Mouse (Mus musculus): Measurements from ENCODE around the gene Sh3gl2. TPM values are rescaled to one million over a fixed set of nuclear protein-coding genes. Genes with fewer than 3 reads are reported as not detected.

Gene Sh3gl2
- polyA plus RNA-seq, 1 experiment from 2014 or later, result 14.8 TPM

DNA sequence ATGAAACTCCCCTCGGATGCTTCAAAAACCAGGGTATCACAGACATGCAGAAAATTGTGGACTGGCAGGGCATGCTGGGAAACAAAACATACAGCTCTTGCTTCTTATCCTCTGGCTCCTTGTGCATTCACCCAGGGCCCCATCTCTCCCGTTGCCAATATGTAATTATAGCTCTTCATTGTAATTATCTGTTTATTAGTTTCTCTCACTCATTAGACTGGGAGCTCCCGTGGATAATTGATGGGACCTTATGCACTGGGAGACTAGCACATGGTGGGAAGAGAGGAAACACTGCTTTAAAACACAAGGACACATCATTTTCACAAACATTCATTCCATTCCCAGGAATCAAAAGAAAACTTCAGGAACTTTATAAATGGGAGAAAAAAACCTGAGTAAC is 233.9 kb downstream of the Sh3gl2 start:
- H3K9ac ChIP-seq (ENCODE audit: low read length), result no peak overlapping the region
- 65% methylated on average over 3 of the region's 3 CpGs for WGBS
- no peaks in the 10 kb centered on the region for H3K27me3 ChIP-seq (ENCODE audit: control insufficient read depth, insufficient read depth, low read length)
- H3K4me3 ChIP-seq (ENCODE audit: low read depth, low read length), result no peak overlapping the region
- no peaks in the 10 kb centered on the region for H3K36me3 ChIP-seq (ENCODE audit: control insufficient read depth, insufficient read depth, low read length)
- DNase-seq (ENCODE audit: low spot score), result no peak
- ATAC-seq (ENCODE audit: insufficient read depth, low FRiP score, low TSS enrichment), result no peak
- H3K4me1 ChIP-seq (ENCODE audit: control insufficient read depth, insufficient read depth, low read length), result no peaks in the 10 kb centered on the region
- H3K27ac ChIP-seq (ENCODE audit: low read depth, low read length), result no peak overlapping the region
- no peaks in the 10 kb centered on the region for H3K9me3 ChIP-seq (ENCODE audit: control insufficient read depth, low read length)
- H3K4me2 ChIP-seq (ENCODE audit: low read depth), result no peak overlapping the region

DNA sequence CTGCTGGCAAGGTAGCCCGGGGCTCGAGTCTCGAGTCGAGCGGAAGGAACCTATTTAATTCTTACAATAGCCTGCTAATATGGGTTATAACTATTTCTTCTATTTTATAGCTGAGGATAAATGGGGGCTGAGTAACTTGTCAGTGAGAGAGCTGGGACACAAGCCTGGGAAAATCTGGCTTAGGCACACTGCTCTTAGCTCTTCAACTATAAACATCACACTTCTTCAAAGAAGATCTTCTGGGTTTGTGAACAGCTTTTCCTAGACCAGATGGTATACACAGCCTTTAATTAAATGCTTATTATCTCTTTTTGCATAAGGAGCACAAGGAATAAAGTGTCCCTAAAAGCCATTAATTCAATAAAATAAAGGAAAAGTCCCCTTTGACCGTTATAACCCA is 278.7 kb downstream of the Sh3gl2 start:
- 96% methylated on average over 6 of the region's 6 CpGs for WGBS
- ATAC-seq (ENCODE audit: insufficient read depth, low FRiP score, low TSS enrichment), result no peak

DNA sequence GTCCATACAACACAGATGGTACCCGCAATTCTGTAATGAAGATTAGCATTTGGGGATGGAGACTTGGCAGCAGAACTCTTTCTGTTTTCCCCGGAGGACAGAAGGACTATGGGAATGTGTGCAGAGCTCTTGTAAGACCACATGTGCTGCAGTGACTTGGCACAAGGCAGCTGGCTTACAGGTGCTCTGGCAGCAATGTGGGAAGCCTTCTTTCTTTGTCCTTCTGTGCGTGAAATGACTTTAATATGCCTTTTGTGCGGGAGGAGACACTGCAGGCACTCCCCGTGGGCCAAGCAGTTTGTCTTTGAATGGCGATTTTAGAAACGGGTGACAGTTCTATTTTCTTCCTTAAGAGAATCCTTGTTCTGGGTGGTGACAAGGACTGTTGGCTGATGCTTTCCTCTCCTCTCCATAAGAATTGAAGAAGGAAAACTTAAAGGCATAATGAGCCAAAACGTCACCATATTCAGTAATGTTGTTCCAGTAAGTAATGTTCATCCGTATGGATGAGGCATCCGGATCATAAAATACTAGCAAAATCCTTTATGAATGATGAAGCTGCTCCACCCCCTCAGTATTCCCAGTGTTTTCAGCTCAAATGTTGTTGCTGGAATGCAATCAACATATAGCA is 281.5 kb downstream of the Sh3gl2 start:
- no peak overlapping the region for H3K4me3 ChIP-seq (ENCODE audit: low read depth, low read length)
- no peak for ATAC-seq (ENCODE audit: insufficient read depth, low FRiP score, low TSS enrichment)
- H3K9me3 ChIP-seq (ENCODE audit: control insufficient read depth, low read length), result no peaks in the 10 kb centered on the region
- no peak overlapping the region for H3K27ac ChIP-seq (ENCODE audit: low read depth, low read length)
- H3K36me3 ChIP-seq (ENCODE audit: control insufficient read depth, insufficient read depth, low read length), result no peaks in the 10 kb centered on the region
- no peak overlapping the region for H3K9ac ChIP-seq (ENCODE audit: low read length)
- no peak for DNase-seq (ENCODE audit: low spot score)
- no peaks in the 10 kb centered on the region for H3K4me1 ChIP-seq (ENCODE audit: control insufficient read depth, insufficient read depth, low read length)
- no peak overlapping the region for H3K4me2 ChIP-seq (ENCODE audit: low read depth)
- no peaks in the 10 kb centered on the region for H3K27me3 ChIP-seq (ENCODE audit: control insufficient read depth, insufficient read depth, low read length)
- 65% methylated on average over 10 of the region's 10 CpGs for WGBS

More for the DNA sequence above, 278.7 kb downstream of the Sh3gl2 start:
- Histone ChIP-seq H3K36me3 (ENCODE audit: control insufficient read depth, insufficient read depth, low read length) (no peaks in the 10 kb centered on the region), H3K4me3 (ENCODE audit: low read depth, low read length) (no peak overlapping the region), H3K9me3 (ENCODE audit: control insufficient read depth, low read length) (no peaks in the 10 kb centered on the region), H3K9ac (ENCODE audit: low read length) (no peak overlapping the region), H3K27ac (ENCODE audit: low read depth, low read length) (no peak overlapping the region), H3K4me1 (ENCODE audit: control insufficient read depth, insufficient read depth, low read length) (no peaks in the 10 kb centered on the region), H3K27me3 (ENCODE audit: control insufficient read depth, insufficient read depth, low read length) (no peaks in the 10 kb centered on the region), H3K4me2 (ENCODE audit: low read depth) (no peak overlapping the region)
- DNase-seq (ENCODE audit: low spot score), result no peak

DNA sequence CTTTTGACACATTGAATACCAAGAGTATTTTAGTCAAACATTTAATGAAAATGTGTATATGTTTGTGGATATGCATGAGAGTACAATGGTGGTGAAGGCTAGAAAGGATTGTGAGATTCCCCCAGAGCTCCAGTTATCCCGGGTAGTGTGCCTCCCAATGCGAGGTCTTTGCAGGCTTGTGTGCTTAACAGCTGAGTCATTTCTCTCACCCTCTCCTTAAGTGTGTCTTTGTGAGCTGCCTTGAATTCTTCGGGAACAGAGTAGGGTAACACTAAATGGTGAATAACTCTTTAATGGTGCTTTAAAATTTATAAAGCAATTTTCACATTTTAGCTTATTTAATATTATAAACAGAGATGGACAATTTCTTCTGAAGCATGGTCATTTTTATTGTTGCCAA is 300.8 kb downstream of the Sh3gl2 start:
- ATAC-seq (ENCODE audit: insufficient read depth, low FRiP score, low TSS enrichment) (no peak), DNase-seq (ENCODE audit: low spot score) (no peak)
- H3K36me3 ChIP-seq (ENCODE audit: control insufficient read depth, insufficient read depth, low read length), result no peaks in the 10 kb centered on the region
- 81% methylated on average over 3 of the region's 3 CpGs for WGBS
- no peaks in the 10 kb centered on the region for H3K9me3 ChIP-seq (ENCODE audit: control insufficient read depth, low read length)
- H3K27me3 ChIP-seq (ENCODE audit: control insufficient read depth, insufficient read depth, low read length), result no peaks in the 10 kb centered on the region
- H3K27ac ChIP-seq (ENCODE audit: low read depth, low read length), result no peak overlapping the region
- H3K4me1 ChIP-seq (ENCODE audit: control insufficient read depth, insufficient read depth, low read length), result no peaks in the 10 kb centered on the region
- no peak overlapping the region for H3K9ac ChIP-seq (ENCODE audit: low read length)
- H3K4me2 ChIP-seq (ENCODE audit: low read depth), result no peak overlapping the region
- H3K4me3 ChIP-seq (ENCODE audit: low read depth, low read length), result no peak overlapping the region

DNA sequence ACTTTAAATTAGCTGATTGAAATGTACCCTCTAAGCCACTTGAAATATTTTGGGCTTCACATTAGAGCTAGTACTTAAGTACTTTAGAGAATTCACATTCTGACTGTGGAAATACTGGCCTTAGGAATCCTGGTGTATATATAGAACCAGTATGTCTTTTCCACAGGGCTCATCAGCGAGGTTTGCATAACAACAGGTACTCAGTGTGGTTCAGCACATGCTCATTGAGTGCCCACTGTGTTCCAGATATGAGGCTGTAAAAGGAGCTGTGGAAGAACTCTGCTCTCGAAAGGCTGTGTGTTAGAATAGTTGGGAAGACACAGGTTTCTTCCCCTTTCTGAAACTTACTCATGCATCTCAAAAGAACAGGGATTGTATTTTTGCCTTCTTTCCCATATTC is 302.1 kb downstream of the Sh3gl2 start:
- Histone ChIP-seq H3K27ac (ENCODE audit: low read depth, low read length) (no peak overlapping the region), H3K9ac (ENCODE audit: low read length) (no peak overlapping the region)

DNA sequence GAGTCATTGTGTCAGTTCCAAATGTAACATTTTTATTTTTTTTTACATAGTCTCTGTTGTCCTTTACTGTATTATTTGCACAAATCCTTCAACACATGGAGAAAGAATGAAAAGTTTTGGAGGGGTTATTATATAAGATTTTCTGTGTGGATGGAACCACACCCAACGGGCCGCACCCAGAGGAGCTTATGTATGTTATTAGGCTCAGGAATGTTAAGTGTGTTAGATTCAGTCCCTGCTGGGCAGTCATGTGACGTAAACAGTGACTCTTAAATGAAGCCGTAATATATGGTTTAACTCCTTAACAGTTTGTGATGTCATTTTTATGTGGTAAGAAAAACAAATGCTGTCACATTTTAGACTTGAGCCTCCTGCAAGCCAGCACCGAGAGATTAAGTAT is 302.6 kb downstream of the Sh3gl2 start:
- 77% methylated on average over 5 of the region's 5 CpGs for WGBS
- DNase-seq (ENCODE audit: low spot score) (no peak), ATAC-seq (ENCODE audit: insufficient read depth, low FRiP score, low TSS enrichment) (no peak)
- H3K9me3 ChIP-seq (ENCODE audit: control insufficient read depth, low read length), result no peaks in the 10 kb centered on the region
- no peaks in the 10 kb centered on the region for H3K27me3 ChIP-seq (ENCODE audit: control insufficient read depth, insufficient read depth, low read length)
- no peak overlapping the region for H3K9ac ChIP-seq (ENCODE audit: low read length)
- no peak overlapping the region for H3K4me3 ChIP-seq (ENCODE audit: low read depth, low read length)
- no peaks in the 10 kb centered on the region for H3K4me1 ChIP-seq (ENCODE audit: control insufficient read depth, insufficient read depth, low read length)
- no peaks in the 10 kb centered on the region for H3K36me3 ChIP-seq (ENCODE audit: control insufficient read depth, insufficient read depth, low read length)
- no peak overlapping the region for H3K27ac ChIP-seq (ENCODE audit: low read depth, low read length)
- H3K4me2 ChIP-seq (ENCODE audit: low read depth), result no peak overlapping the region

More for the DNA sequence above, 302.1 kb downstream of the Sh3gl2 start:
- no peak overlapping the region for H3K4me3 ChIP-seq (ENCODE audit: low read depth, low read length)
- no peaks in the 10 kb centered on the region for H3K9me3 ChIP-seq (ENCODE audit: control insufficient read depth, low read length)
- no peaks in the 10 kb centered on the region for H3K4me1 ChIP-seq (ENCODE audit: control insufficient read depth, insufficient read depth, low read length)
- ATAC-seq (ENCODE audit: insufficient read depth, low FRiP score, low TSS enrichment) (no peak), DNase-seq (ENCODE audit: low spot score) (no peak)
- 65% methylated on average over 2 of the region's 2 CpGs for WGBS
- H3K4me2 ChIP-seq (ENCODE audit: low read depth), result no peak overlapping the region
- no peaks in the 10 kb centered on the region for H3K27me3 ChIP-seq (ENCODE audit: control insufficient read depth, insufficient read depth, low read length)
- H3K36me3 ChIP-seq (ENCODE audit: control insufficient read depth, insufficient read depth, low read length), result no peaks in the 10 kb centered on the region

DNA sequence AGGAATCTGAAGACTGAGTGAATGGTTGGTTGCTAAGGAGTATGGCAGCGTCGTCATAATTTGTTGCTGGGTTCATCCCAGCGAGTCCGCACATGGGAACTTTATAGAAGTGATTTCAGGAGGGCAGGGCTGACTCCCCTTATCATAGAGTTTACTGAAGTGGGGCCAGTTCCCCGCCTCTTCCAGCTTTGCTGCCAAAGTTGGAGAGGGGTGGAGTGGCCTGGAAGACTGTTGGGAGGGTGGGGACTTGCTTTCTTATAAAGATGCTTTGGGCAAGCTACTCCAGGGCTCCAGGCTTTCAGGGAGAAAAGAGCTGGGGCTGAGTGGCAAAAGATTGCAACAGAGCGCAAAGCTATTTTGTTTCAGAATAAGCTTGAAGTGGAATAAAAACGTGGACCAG is 308.4 kb downstream of the Sh3gl2 start:
- no peak overlapping the region for H3K4me3 ChIP-seq (ENCODE audit: low read depth, low read length)
- peak overlapping the region; percentile 93 for H3K4me2 ChIP-seq (ENCODE audit: low read depth)
- WGBS, result 45% methylated on average over 7 of the region's 7 CpGs

DNA sequence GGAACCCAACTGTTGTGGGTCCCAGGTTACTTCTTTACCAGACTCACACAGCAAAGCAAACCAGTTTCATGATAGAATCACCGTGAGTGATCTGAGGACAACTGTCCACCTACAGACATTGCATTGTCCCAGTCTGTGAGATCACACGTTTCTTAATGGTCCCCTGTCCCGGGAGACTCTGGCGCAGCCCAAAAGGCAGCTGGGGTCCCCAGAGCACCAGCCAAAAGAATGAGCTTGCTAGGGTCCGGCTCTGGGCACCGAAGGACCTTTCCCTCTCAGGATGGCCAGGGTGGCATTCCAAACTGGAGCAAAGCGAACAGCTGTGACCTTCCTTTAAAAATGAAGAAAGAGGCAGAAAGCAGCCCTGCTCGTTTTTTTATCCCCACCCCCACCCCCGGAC is 308.9 kb downstream of the Sh3gl2 start, which contains the start of gene Adamtsl1:
Gene Adamtsl1 (plus strand): TSS at position 381 of the 400 bp plus-strand sequence.
- 0 out of 2 replicates have a peak, but pooled peaks cover 9% of the 10 kb centered on the region for H3K27me3 ChIP-seq (ENCODE audit: control insufficient read depth, insufficient read depth, low read length)
- WGBS, result 1% methylated on average over 9 of the region's 9 CpGs
- no peaks in the 10 kb centered on the region for H3K36me3 ChIP-seq (ENCODE audit: control insufficient read depth, insufficient read depth, low read length)
- peak within 1 kb of the TSS; percentile 54 for H3K4me3 ChIP-seq (ENCODE audit: low read depth, low read length)
- no peaks in the 10 kb centered on the region for H3K9me3 ChIP-seq (ENCODE audit: control insufficient read depth, low read length)
- peak; percentile 56 for ATAC-seq (ENCODE audit: insufficient read depth, low FRiP score, low TSS enrichment)
- 0 out of 2 replicates have a peak, but pooled peaks cover 4% of the 10 kb centered on the region for H3K4me1 ChIP-seq (ENCODE audit: control insufficient read depth, insufficient read depth, low read length)
- peak within 1 kb of the TSS; percentile 54 for H3K9ac ChIP-seq (ENCODE audit: low read length)
- peak within 1 kb of the TSS; percentile 93 for H3K4me2 ChIP-seq (ENCODE audit: low read depth)
- H3K27ac ChIP-seq (ENCODE audit: low read depth, low read length), result no peak within 1 kb of the TSS
- no peak for DNase-seq (ENCODE audit: low spot score)

More for the DNA sequence above, 308.4 kb downstream of the Sh3gl2 start:
- Histone ChIP-seq H3K36me3 (ENCODE audit: control insufficient read depth, insufficient read depth, low read length) (no peaks in the 10 kb centered on the region), H3K27me3 (ENCODE audit: control insufficient read depth, insufficient read depth, low read length) (0 out of 2 replicates have a peak, but pooled peaks cover 9% of the 10 kb centered on the region), H3K9ac (ENCODE audit: low read length) (no peak overlapping the region), H3K27ac (ENCODE audit: low read depth, low read length) (no peak overlapping the region), H3K4me1 (ENCODE audit: control insufficient read depth, insufficient read depth, low read length) (0 out of 2 replicates have a peak, but pooled peaks cover 4% of the 10 kb centered on the region), H3K9me3 (ENCODE audit: control insufficient read depth, low read length) (no peaks in the 10 kb centered on the region)
- DNase-seq (ENCODE audit: low spot score) (no peak), ATAC-seq (ENCODE audit: insufficient read depth, low FRiP score, low TSS enrichment) (no peak)

DNA sequence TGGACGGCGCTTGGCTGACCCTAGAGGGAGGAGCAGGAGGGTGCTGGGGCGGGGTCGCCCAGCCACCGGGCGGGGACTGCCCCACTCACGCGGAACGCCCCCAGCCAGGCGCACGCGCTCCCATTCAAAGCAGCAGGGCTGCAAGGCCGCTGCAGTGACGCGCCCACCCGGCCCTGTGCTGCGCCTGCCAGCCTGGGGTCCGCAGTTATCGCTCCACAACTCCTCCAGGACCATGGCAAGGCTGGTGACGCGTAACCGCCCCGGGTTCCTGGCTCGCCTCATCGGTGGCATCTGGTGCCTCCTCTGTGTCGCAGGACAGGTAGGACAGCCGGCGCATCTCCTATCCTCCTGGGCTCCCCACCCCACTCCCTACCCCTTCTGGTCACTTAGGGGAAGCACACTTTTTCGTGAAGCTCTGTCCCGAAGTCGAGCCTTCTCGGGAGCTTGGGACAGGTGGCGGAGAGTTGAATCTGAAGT is 309.3 kb downstream of the Sh3gl2 start:
- no peaks in the 10 kb centered on the region for H3K36me3 ChIP-seq (ENCODE audit: control insufficient read depth, insufficient read depth, low read length)
- DNase-seq (ENCODE audit: low spot score), result peak; percentile 70
- 0 out of 2 replicates have a peak, but pooled peaks cover 4% of the 10 kb centered on the region for H3K4me1 ChIP-seq (ENCODE audit: control insufficient read depth, insufficient read depth, low read length)
- H3K4me3 ChIP-seq (ENCODE audit: low read depth, low read length), result peak overlapping the region; percentile 54
- under 1% methylated on average over 33 of the region's 33 CpGs for WGBS
- no peaks in the 10 kb centered on the region for H3K9me3 ChIP-seq (ENCODE audit: control insufficient read depth, low read length)
- ATAC-seq (ENCODE audit: insufficient read depth, low FRiP score, low TSS enrichment), result peak; percentile 91
- 0 out of 2 replicates have a peak, but pooled peaks cover 9% of the 10 kb centered on the region for H3K27me3 ChIP-seq (ENCODE audit: control insufficient read depth, insufficient read depth, low read length)
- no peak overlapping the region for H3K27ac ChIP-seq (ENCODE audit: low read depth, low read length)
- peak overlapping the region; percentile 93 for H3K4me2 ChIP-seq (ENCODE audit: low read depth)
- peak overlapping the region; percentile 54 for H3K9ac ChIP-seq (ENCODE audit: low read length)

Data from neural tube, embryonic 11.5 days (tissue).